Mouse (Mus musculus): ENCODE data around the gene Capn11.

Gene Capn11

GRCm38 (mm10) chr17:45596631-45597396, 62.3 kb downstream of the Capn11 start:
- DNase-seq = peak; percentile 78 to 81

DNA sequence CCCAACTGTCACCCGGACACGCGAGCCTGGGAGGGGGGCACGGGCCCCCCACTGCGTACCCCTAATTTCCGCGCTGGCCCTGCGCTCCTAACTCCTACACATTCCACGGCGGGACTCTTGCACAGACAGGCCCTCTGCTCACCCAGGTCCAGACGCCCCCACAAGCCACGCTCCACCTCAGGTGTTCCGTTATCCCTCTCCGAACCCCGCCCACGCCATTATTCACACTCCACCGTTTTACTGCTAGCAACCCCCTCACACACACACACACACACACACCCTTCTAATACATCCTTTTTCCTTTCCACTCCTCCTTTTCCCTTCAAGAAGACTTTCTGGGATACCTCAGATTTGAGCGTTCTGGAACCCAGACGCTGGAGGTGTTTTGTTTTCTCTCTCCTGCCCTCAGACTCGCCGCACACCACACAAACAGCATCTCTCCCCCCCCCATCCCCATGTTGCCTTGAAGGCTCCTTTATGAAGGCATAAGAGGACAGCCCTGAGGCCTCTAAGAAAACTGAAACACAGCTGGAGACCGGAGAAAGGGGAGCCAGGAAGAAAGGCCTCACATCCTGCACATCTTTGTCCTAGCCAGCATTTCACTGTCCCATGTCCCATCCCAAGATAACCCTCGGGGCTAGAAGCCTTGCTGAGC, 63.3 kb downstream of the Capn11 start:
- no peak for DNase-seq

DNA sequence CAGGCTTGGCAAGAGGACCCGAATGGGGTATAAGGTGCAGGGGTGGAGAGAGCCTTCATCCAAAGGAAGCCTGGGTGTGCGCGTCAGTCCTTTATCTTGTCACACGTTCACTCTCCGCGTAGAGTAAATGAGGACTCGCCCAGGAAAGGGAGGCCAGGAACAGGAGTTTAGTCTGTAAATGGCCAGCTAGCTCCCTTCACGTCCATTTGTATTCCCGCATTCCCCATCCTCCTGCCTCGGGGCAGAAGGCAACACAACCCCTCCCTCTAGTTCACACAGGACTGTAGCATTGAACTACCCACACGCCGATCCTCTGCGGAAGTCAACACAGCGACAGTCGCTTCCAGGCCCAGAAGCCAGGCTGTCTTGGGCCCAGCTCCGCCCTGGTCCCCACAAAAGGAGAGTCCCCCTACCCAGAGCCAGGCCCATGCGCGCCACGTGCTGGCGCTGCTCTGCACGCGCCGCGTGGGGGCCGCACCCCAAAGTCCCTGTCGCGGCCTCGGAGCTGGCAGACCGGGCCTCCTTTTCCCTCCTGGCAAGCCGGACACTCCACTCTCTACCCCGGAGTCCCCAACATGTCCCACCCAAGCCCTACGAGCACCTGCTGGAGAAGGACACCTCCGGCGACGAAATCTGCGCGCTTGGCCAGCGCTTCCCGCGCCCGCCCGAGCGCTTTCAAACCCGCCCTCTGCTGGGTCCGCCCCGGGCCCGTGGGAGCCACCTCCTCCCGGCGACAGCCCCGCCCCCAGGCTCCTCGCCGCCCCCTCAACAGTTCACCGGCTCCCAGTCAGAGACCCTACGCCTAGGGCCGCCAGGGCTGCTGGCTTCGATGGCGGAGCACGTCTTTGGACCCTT, 64.0 kb downstream of the Capn11 start:
- DNase-seq = peak; percentile 66 to 72

DNA sequence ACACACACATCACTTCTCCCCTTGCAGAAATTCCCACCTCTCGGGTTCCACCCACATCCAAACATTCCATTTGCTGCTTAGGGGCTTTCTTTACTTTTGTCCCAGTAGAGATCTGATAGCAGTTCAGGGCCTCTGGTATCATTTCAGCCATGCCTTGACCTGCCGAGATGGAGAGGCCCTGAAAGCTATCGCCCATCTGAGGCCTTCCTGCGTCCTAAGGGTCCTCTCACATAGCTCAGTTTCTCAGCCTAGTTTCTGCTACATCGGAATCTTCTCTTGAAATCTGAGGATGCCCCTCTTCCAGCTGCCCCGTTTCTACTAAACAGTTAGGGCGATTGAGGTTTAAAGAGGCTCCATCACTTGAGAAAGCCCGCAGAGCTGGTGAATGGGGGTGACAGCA, 64.9 kb downstream of the Capn11 start:
- no peak for DNase-seq

DNA sequence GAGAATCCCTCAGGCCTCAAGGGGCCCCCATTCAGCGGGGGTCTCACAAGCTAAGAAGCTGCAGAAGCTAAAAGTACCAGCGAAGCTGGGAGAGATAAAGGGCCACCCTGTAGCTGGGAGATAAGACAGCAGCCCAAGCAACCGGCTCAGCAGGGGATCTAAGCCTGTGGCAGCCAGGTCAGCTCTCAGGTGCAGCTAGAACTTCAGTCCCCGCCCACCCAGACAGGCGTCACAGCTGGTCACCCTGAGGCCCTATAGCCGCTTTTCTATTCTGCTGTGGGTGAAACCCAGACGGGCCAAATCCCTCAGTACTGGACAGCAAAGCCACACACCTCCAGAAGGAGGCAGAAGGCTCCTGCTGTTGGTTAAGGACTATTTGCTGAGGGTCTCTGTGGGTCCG, 65.6 kb downstream of the Capn11 start:
- no peak for DNase-seq

GRCm38 (mm10) chr17:45592606-45593431, 66.3 kb downstream of the Capn11 start:
- peak in 1 of 2 experiments; percentile 57 for DNase-seq

- no peak for DNase-seq
Measured at GRCm38 (mm10) chr17:45591701-45592605, 67.2 kb downstream of the Capn11 start.

DNA sequence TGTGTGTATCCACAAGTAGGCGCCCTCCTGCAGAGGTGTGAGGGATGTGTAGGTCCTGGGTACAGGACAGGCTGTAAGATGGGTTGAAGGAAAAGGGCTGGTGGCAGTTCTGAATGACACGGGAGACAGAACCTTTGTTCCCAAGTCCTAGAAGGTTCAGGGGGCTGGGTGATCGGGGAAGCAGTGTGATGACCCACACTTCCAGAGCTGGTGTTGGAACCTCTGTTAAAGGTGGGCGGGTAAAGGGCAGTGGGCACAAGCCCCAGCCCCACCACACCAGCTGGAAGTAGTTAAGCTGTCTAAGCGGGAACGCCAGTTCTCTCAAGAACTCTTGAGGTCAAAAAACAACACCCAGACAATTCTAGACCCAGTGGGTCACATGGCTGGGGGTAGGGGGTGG, 68.7 kb downstream of the Capn11 start:
- DNase-seq = no peak

GRCm38 (mm10) chr17:45589844-45590243, 69.3 kb downstream of the Capn11 start:
- DNase-seq = no peak

GRCm38 (mm10) chr17:45589236-45589635, 69.9 kb downstream of the Capn11 start:
- DNase-seq = no peak

GRCm38 (mm10) chr17:45588370-45588769, 70.8 kb downstream of the Capn11 start:
- no peak for DNase-seq

DNA sequence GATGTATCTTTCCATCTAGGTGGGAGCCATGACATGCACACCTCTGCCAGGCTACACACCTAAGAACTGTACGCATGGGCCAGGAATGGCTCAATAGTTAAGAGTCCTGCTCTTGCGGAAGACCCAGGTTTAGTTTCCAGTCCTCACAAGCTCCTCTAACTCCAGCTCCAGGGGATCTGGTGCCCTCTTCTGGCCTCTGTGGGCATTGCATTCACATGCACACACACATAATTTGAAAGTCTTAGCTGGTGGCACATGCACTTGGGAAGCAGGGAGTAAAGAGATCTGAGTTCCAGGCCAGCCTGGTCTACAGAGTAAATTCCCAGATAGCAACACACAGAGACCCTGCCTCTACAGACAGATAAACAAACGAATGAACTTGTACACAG, 72.7 kb downstream of the Capn11 start:
- DNase-seq = no peak

DNA sequence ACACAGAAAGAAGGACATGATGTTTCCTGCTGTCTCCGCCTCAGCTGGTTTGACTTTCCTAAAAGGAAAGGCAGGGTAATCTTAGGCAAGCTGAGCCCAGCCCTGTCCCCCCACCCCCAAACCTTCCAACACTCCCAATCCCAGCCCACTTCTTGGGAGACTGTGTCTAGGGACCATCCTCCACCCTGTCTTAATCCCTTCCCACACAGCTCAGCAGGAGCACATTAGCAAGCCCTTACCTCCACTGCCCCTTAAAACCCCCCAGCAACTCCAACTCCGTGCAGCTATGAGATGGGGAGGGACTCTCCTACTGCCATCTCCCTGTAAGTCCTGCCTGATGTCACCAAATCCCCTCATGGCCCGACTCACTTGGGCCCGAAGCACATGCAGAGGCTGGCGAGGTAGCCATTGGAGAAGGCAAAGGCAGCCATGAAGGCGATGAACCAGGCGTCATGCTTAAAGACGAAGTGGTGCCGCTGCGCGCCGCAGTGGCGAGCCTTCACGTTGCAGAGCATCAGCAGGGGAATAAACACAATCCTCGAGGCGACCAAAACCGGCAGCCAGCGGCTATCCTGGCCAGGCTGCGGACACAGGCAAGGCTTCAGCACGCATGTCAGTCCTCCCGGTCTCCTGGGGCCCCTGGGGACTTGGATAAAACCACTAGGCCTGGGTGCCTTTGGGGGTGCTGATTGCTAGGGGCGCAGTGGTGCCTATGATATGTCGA, 73.2 kb downstream of the Capn11 start:
- DNase-seq = no peak

GRCm38 (mm10) chr17:45584939-45585678, 74.0 kb downstream of the Capn11 start:
- peak; percentile 63 to 74 for DNase-seq

GRCm38 (mm10) chr17:45584096-45584896, 74.8 kb downstream of the Capn11 start:
- peak; percentile 84 to 85 for DNase-seq

GRCm38 (mm10) chr17:45582715-45583355, 76.3 kb downstream of the Capn11 start:
- no peak for DNase-seq

- DNase-seq = no peak
Measured at GRCm38 (mm10) chr17:45582188-45582587, 76.9 kb downstream of the Capn11 start.

DNA sequence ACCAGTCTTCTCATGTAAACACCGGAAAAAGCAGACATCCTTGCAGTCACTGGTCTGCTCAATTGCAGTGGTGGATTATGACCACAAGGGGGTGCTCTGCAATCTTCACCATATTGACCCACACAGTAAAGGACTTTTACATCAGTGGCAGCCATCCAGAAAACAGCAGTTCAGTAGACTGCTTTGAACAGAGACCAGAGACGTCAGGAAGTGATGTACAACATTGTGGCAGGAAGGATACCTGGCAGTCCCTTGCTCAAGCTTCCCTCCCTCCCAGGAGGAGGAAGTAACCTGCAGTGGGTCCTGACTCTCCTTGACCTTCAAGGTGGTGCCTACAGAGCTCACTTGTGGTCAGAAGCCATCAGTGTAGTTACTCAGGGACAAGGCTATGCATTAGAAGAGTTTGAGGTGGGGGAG, 77.5 kb downstream of the Capn11 start:
- peak; percentile 70 to 72 for DNase-seq
